Mouse (Mus musculus) heart, embryonic 15.5 days (tissue): ENCODE data around the gene Patl1. TPM values are rescaled to one million over a fixed set of nuclear protein-coding genes. Genes with fewer than 3 reads are reported as not detected.
"Not testable (repeated sequence)": the region's sequence is repeated elsewhere in the genome, so short reads cannot be mapped to it uniquely, and the experiment has no call there.

Source experiments
- ATAC-seq: fragments of 200-750 bp; cut with Nextera tagmentation; replicated peaks from 2 replicates; pipeline ENCODE4 v1.8.0; 2017; ENCODE audit warnings: low read depth, moderate TSS enrichment; ENCODE audit not compliant: insufficient number of reproducible peaks, insufficient read depth, low FRiP score
- H3K27ac ChIP-seq: fragments of 300-500 bp; sonication (generic); 2 replicates; pipeline ENCODE4 v1.5.1; 2015; ENCODE audit warnings: mild to moderate bottlenecking, inconsistent platforms
- H3K27me3 ChIP-seq: fragments of 300-500 bp; sonication (generic); 2 replicates; pipeline ENCODE4 v1.6.1; 2015; ENCODE audit warnings: inconsistent platforms
- H3K36me3 ChIP-seq: fragments of 300-500 bp; sonication (generic); 2 replicates; pipeline ENCODE4 v1.6.1; 2015; ENCODE audit warnings: mild to moderate bottlenecking, inconsistent platforms
- H3K4me1 ChIP-seq: fragments of 300-500 bp; sonication (generic); replicated peaks from 2 replicates; pipeline ENCODE4 v1.6.1; 2015; ENCODE audit warnings: inconsistent platforms
- H3K4me2 ChIP-seq: fragments of 300-500 bp; sonication (generic); 2 replicates; pipeline ENCODE4 v1.6.1; 2015; ENCODE audit warnings: inconsistent platforms, mild to moderate bottlenecking, moderate library complexity
- H3K4me3 ChIP-seq: fragments of 300-500 bp; sonication (generic); 2 replicates; pipeline ENCODE4 v1.5.1; 2015; ENCODE audit warnings: mild to moderate bottlenecking, inconsistent platforms
- H3K9ac ChIP-seq: fragments of 300-500 bp; sonication (generic); 2 replicates; pipeline ENCODE4 v1.6.1; 2015; ENCODE audit warnings: mild to moderate bottlenecking, inconsistent platforms
- H3K9me3 ChIP-seq: fragments of 300-500 bp; sonication (generic); replicated peaks from 2 replicates; pipeline ENCODE4 v1.6.1; 2016; ENCODE audit warnings: inconsistent platforms
- WGBS: fragments of 180-500 bp; shearing (Covaris S2); methylation state at CpG from one replicate; pipeline ENCODE4 v1.1.7; 2015; ENCODE audit warnings: mixed read lengths; 5-methylcytosine and 5-hydroxymethylcytosine counted together
- polyA plus RNA-seq: library from polyadenylated mRNA; unstranded; fragments of >200 nt; fragmentation: Nextera tagmentation; extraction: Ambion mirVana; gene quantifications from 2 replicates; pipeline ENCODE4 v1.2.1, GENCODE M21; 2015

The Patl1 gene
- polyA plus RNA-seq, 1 experiment from 2014 or later: 17.2 TPM

GRCm38 (mm10) chr19:11966201-11966636, 54.0 kb downstream of the Patl1 start:
- Histone ChIP-seq H3K9ac (peak overlapping the region; percentile 95), H3K27me3 (no peaks in the 10 kb centered on the region), H3K27ac (peak overlapping the region; percentile 81), H3K9me3 (no peaks in the 10 kb centered on the region), H3K4me2 (peak overlapping the region; percentile 89), H3K4me3 (peak overlapping the region; percentile 94), H3K4me1 (peaks cover 41% of the 10 kb centered on the region), H3K36me3 (peaks cover 8% of the 10 kb centered on the region; the same call in 1 of the 2 replicates)
- ATAC-seq: no peak
- under 1% methylated on average over 18 of the region's 18 CpGs for WGBS

GRCm38 (mm10) chr19:11969155-11970050, 57.2 kb downstream of the Patl1 start:
- peaks cover 57% of the 10 kb centered on the region for H3K4me1 ChIP-seq
- H3K9ac ChIP-seq: peak overlapping the region; percentile 23; the same call in 1 of the 2 replicates
- H3K27me3 ChIP-seq: no peaks in the 10 kb centered on the region
- ATAC-seq: no peak
- H3K4me3 ChIP-seq: peak overlapping the region; percentile 25
- H3K27ac ChIP-seq: peak overlapping the region; percentile 92
- H3K4me2 ChIP-seq: peak overlapping the region; percentile 56
- no peaks in the 10 kb centered on the region for H3K9me3 ChIP-seq
- WGBS: 46% methylated on average over 9 of the region's 9 CpGs
- peaks cover 40% of the 10 kb centered on the region for H3K36me3 ChIP-seq

DNA sequence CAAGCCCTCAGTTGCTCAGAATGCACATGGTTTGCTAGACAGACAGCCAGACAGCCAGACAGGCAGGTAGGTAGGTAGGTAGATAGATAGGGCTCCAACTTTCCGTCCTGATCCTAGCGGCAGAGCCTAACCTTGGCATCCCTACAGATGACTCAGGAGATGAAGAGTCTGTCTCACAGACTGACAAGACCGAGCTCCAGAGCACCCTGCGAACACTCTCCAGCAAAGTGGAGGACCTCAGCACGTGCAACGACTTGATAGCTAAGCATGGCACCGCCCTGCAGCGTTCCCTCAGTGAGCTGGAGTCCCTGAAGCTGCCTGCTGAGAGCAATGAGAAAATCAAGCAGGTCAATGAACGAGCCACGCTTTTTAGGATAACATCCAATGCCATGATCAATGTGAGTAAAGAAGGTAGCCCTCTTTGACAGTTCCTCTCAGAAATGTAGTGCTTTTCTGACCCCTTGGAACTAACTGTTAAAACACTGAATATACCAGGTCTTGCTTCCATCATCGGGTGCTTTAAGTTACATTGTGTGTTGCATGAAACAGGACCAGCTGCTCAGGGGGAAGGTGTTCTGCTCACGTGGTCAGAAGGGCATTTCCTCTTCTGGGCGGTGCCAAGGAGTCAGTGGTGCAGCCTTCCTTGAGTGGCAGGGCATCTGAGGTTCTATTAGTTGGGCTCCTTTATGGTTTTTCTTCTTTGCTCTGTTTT, 61.5 kb downstream of the Patl1 start:
- 78% methylated on average over 13 of the region's 13 CpGs for WGBS
- H3K9ac ChIP-seq: no peak overlapping the region

GRCm38 (mm10) chr19:11974223-11974540, 62.0 kb downstream of the Patl1 start:
- H3K36me3 ChIP-seq: peaks cover 73% of the 10 kb centered on the region

More for the DNA sequence above, 61.5 kb downstream of the Patl1 start:
- H3K27ac ChIP-seq: no peak overlapping the region
- H3K4me1 ChIP-seq: peaks cover 59% of the 10 kb centered on the region
- H3K9me3 ChIP-seq: no peaks in the 10 kb centered on the region
- no peak for ATAC-seq
- no peaks in the 10 kb centered on the region for H3K27me3 ChIP-seq
- no peak overlapping the region for H3K4me2 ChIP-seq
- no peak overlapping the region for H3K4me3 ChIP-seq
- peaks cover 68% of the 10 kb centered on the region for H3K36me3 ChIP-seq

DNA sequence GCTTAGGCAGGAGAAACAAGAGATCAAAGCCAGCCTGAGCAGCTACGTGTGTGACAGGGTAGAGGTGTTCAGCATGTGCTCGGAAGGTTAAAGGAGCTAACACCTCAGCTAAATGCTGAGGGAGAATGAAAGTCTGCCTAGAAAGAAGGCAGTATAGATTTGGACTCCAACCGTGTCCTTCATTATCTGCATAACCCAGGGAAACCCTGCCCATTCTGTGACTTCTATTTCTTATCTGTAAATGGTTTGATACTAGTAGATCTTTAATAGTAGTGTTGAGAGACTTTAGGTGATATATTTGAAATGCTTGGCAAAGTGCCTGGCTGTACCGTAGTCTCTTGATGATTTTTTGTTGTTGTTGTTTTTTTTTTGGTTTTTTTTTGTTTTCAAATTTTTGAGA, 63.5 kb downstream of the Patl1 start:
- ATAC-seq: no peak
- no peaks in the 10 kb centered on the region for H3K27me3 ChIP-seq
- peaks cover 85% of the 10 kb centered on the region for H3K36me3 ChIP-seq
- H3K9ac ChIP-seq: no peak overlapping the region
- H3K4me3 ChIP-seq: no peak overlapping the region
- H3K27ac ChIP-seq: peak overlapping the region; percentile 67
- WGBS: 46% methylated on average over 4 of the region's 4 CpGs
- H3K9me3 ChIP-seq: no peaks in the 10 kb centered on the region
- no peak overlapping the region for H3K4me2 ChIP-seq
- peaks cover 43% of the 10 kb centered on the region for H3K4me1 ChIP-seq

More at GRCm38 (mm10) chr19:11974223-11974540, 62.0 kb downstream of the Patl1 start:
- Histone ChIP-seq H3K4me3 (no peak overlapping the region), H3K27me3 (no peaks in the 10 kb centered on the region), H3K27ac (no peak overlapping the region), H3K4me2 (no peak overlapping the region), H3K9me3 (no peaks in the 10 kb centered on the region), H3K4me1 (peaks cover 54% of the 10 kb centered on the region), H3K9ac (no peak overlapping the region)
- WGBS: 87% methylated on average over 2 of the region's 2 CpGs
- ATAC-seq: no peak

GRCm38 (mm10) chr19:11977363-11977762, 65.2 kb downstream of the Patl1 start:
- Histone ChIP-seq H3K27ac (peak overlapping the region; percentile 67), H3K36me3 (peaks cover 78% of the 10 kb centered on the region), H3K4me1 (peaks cover 32% of the 10 kb centered on the region), H3K4me2 (no peak overlapping the region), H3K27me3 (no peaks in the 10 kb centered on the region), H3K4me3 (no peak overlapping the region), H3K9ac (no peak overlapping the region), H3K9me3 (no peaks in the 10 kb centered on the region)
- 56% methylated on average over 5 of the region's 5 CpGs for WGBS
- ATAC-seq: no peak; the same call in 1 of the 2 replicates

GRCm38 (mm10) chr19:11980471-11980870, 68.3 kb downstream of the Patl1 start:
- H3K27ac ChIP-seq: no peak overlapping the region
- no peak overlapping the region for H3K9ac ChIP-seq
- H3K27me3 ChIP-seq: no peaks in the 10 kb centered on the region
- H3K36me3 ChIP-seq: peaks cover 75% of the 10 kb centered on the region
- 83% methylated on average over 4 of the region's 4 CpGs for WGBS
- H3K9me3 ChIP-seq: no peaks in the 10 kb centered on the region
- ATAC-seq: no peak
- H3K4me3 ChIP-seq: no peak overlapping the region
- H3K4me2 ChIP-seq: no peak overlapping the region
- H3K4me1 ChIP-seq: peaks cover 18% of the 10 kb centered on the region

GRCm38 (mm10) chr19:11984614-11985013, 72.4 kb downstream of the Patl1 start:
- WGBS: 76% methylated on average over 5 of the region's 5 CpGs
- not testable (repeated sequence) for H3K4me2 ChIP-seq, H3K27ac ChIP-seq, H3K9me3 ChIP-seq, H3K27me3 ChIP-seq, H3K4me1 ChIP-seq, H3K4me3 ChIP-seq, H3K9ac ChIP-seq, ATAC-seq
- peaks cover 85% of the 10 kb centered on the region for H3K36me3 ChIP-seq

- Histone ChIP-seq H3K9ac (no peak overlapping the region), H3K4me1 (no peaks in the 10 kb centered on the region), H3K9me3 (no peaks in the 10 kb centered on the region), H3K27me3 (no peaks in the 10 kb centered on the region), H3K4me2 (no peak overlapping the region), H3K4me3 (no peak overlapping the region), H3K36me3 (peaks cover 90% of the 10 kb centered on the region), H3K27ac (no peak overlapping the region)
- 89% methylated on average over 3 of the region's 3 CpGs for WGBS
- ATAC-seq: no peak
Observed at GRCm38 (mm10) chr19:11987841-11988240, 75.6 kb downstream of the Patl1 start.

DNA sequence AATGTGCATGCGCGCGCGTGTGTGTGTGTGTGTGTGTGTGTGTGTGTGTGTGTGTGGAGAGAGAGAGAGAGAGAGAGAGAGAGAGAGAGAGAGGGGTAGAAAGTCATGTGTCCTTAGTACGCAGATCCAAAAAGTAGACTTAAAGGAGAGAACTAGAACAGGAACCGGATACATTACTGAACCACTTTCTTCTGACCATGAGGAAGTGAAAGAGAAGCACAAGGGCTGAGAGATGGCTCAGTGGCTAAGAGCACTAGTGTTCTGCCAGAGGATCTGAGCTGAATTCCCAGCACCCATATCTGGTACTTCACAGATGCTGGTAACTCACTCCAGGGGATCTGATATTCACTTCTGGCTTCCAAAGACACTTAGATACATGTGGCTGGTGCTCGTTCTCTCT, 77.1 kb downstream of the Patl1 start:
- no peak overlapping the region for H3K9ac ChIP-seq
- H3K4me3 ChIP-seq: no peak overlapping the region
- H3K4me1 ChIP-seq: no peaks in the 10 kb centered on the region
- no peaks in the 10 kb centered on the region for H3K27me3 ChIP-seq
- H3K27ac ChIP-seq: no peak overlapping the region
- peaks cover 86% of the 10 kb centered on the region for H3K36me3 ChIP-seq
- H3K4me2 ChIP-seq: no peak overlapping the region
- 88% methylated on average over 7 of the region's 7 CpGs for WGBS
- no peaks in the 10 kb centered on the region for H3K9me3 ChIP-seq
- ATAC-seq: no peak

DNA sequence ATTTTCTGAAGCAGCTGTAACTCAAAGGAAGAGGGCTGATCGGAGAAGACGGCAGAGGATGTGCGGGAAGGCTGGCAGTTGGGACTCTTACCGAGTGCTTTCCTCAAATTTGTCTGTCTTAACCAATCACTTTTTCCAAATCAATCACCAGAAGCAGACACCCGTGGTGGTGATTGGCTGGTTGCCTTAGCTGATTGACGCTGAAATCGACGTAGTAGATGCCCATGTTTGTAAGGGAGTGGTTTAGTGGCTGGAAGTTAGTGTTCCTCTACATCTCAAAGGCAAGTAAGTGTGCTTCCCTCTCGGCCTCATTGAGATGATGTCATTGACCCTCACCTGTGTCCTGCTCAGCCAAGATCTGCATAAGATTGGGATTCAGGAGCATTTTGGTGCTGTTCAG, 79.8 kb downstream of the Patl1 start:
- H3K9me3 ChIP-seq: no peaks in the 10 kb centered on the region
- 0 out of 2 replicates have a peak, but pooled peaks cover 4% of the 10 kb centered on the region for H3K4me1 ChIP-seq
- no peak overlapping the region for H3K4me2 ChIP-seq
- no peak for ATAC-seq
- no peak overlapping the region for H3K9ac ChIP-seq
- peaks cover 72% of the 10 kb centered on the region for H3K36me3 ChIP-seq
- H3K27ac ChIP-seq: no peak overlapping the region
- H3K27me3 ChIP-seq: no peaks in the 10 kb centered on the region
- H3K4me3 ChIP-seq: no peak overlapping the region
- WGBS: 89% methylated on average over 9 of the region's 9 CpGs
